9 mouse cellular contexts compared by ENCODE assay signal in the genomic region with DNA sequence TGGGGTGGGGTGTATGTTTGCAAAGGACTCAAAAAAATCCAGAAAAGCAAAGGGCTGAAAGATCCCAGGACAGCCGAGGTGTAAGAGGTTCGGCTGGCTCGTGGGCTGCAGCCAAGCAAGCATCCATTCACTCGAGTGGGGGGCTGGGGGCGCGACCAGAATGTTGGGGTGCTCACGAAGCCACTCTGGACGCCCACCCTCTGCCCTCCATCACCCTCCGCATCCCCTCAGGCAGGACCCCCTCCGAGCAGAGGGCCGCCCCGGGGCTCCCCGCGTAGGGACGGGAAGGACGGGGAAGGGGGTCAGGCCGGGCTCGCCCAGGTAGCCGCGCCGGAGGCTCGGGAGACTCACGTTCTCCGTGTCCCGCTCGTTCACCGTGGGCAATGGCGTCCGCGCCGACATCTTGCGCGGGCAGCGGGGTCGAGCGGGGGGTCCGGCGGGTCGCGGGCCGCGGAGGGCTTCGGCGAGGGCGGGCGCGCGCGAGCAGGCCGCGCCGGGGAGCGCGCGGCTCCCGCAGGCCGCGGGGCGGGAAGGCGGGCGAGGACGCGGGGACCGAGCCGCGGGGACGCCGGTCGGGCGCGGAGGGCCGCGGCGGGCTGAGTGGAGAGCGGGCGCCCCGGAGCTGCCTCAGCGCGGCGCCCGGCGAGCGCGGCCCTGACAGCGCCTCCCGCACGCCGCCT. TPM values are rescaled to one million over a fixed set of nuclear protein-coding genes. Genes with fewer than 3 reads are reported as not detected.
A peak's percentile ranks its signal among the peaks of the same experiment; 100 is the strongest.
DNase-seq lines count a peak whose midpoint lies in the region; ATAC-seq lines count a peak whose summit lies in the region.
"Had no signal": no experiment of that assay in that cellular context is flagged by ENCODE, and none has a peak within 500 bp of the region (broad histone marks: within the 10 kb centered on the region; RNA-seq: fewer than 3 reads in every experiment).

TSS of gene Mark1 (minus strand) at position 500 of the 680 bp plus-strand sequence.

- H3K36me3 ChIP-seq in embryonic facial prominence, embryonic 13.5 days, result no peaks in the 10 kb centered on the region
- H3K36me3 ChIP-seq in hindbrain, embryonic 11.5 days (ENCODE audit: control insufficient read depth, insufficient read depth, low read length), result no peaks in the 10 kb centered on the region
- no peaks in the 10 kb centered on the region for H3K36me3 ChIP-seq in limb, embryonic 12.5 days
- no peaks in the 10 kb centered on the region for H3K36me3 ChIP-seq in neural tube, embryonic 15.5 days

- peak within 1 kb of the TSS; percentile 88 for H3K4me3 ChIP-seq in embryonic facial prominence, embryonic 13.5 days
- H3K4me3 ChIP-seq in hindbrain, embryonic 11.5 days (ENCODE audit: low read depth, low read length), result peak within 1 kb of the TSS; percentile 86
- peak within 1 kb of the TSS; percentile 84 for H3K4me3 ChIP-seq in limb, embryonic 12.5 days (replicated peaks)
- H3K4me3 ChIP-seq in neural tube, embryonic 15.5 days (replicated peaks), result peak within 1 kb of the TSS; percentile 85

- H3K27ac ChIP-seq in embryonic facial prominence, embryonic 13.5 days, result peak within 1 kb of the TSS; percentile 64
- peak within 1 kb of the TSS; percentile 76 for H3K27ac ChIP-seq in hindbrain, embryonic 11.5 days (ENCODE audit: low read depth, low read length)
- H3K27ac ChIP-seq in limb, embryonic 12.5 days, result peak within 1 kb of the TSS; percentile 73
- H3K27ac ChIP-seq in neural tube, embryonic 15.5 days (replicated peaks), result peak within 1 kb of the TSS; percentile 94

- ATAC-seq in embryonic facial prominence, embryonic 13.5 days (ENCODE audit: insufficient number of reproducible peaks, insufficient read depth, low FRiP score, low TSS enrichment, low read depth), result no peak
- peak; percentile 60; the same call in 1 of the 2 replicates for ATAC-seq in hindbrain, embryonic 11.5 days (ENCODE audit: low FRiP score)
- ATAC-seq in limb, embryonic 12.5 days (ENCODE audit: insufficient number of reproducible peaks, insufficient read depth, low FRiP score, low TSS enrichment, low read depth), result peak; percentile 60
- ATAC-seq in neural tube, embryonic 15.5 days (ENCODE audit: low FRiP score), result peak; percentile 43

- no peaks in the 10 kb centered on the region for H3K27me3 ChIP-seq in embryonic facial prominence, embryonic 13.5 days
- H3K27me3 ChIP-seq in hindbrain, embryonic 11.5 days (ENCODE audit: control insufficient read depth, insufficient read depth, low read length), result no peaks in the 10 kb centered on the region
- peaks cover 5% of the 10 kb centered on the region; the same call in 1 of the 2 replicates for H3K27me3 ChIP-seq in limb, embryonic 12.5 days
- no peaks in the 10 kb centered on the region for H3K27me3 ChIP-seq in neural tube, embryonic 15.5 days (replicated peaks)

- H3K4me2 ChIP-seq in embryonic facial prominence, embryonic 13.5 days, result peak within 1 kb of the TSS; percentile 75
- peak within 1 kb of the TSS; percentile 72 for H3K4me2 ChIP-seq in hindbrain, embryonic 11.5 days (replicated peaks; ENCODE audit: low read depth, low read length)
- H3K4me2 ChIP-seq in limb, embryonic 12.5 days, result peak within 1 kb of the TSS; percentile 81
- peak within 1 kb of the TSS; percentile 68 for H3K4me2 ChIP-seq in neural tube, embryonic 15.5 days

- peak within 1 kb of the TSS; percentile 93 for H3K9ac ChIP-seq in embryonic facial prominence, embryonic 13.5 days
- peak within 1 kb of the TSS; percentile 95 for H3K9ac ChIP-seq in hindbrain, embryonic 11.5 days (ENCODE audit: low read depth, low read length)
- peak within 1 kb of the TSS; percentile 93 for H3K9ac ChIP-seq in limb, embryonic 12.5 days (replicated peaks)
- peak within 1 kb of the TSS; percentile 94 for H3K9ac ChIP-seq in neural tube, embryonic 15.5 days (replicated peaks)

- DNase-seq in layer of hippocampus, adult 8-10 months (ENCODE audit: low spot score in 2 of 2), result peak in 1 of 2 experiments; percentile 12
- no peak for DNase-seq in layer of hippocampus, adult 9-10 months (ENCODE audit: low spot score)
- no peak for DNase-seq in adrenal gland, postnatal 4 days (ENCODE audit: low spot score in 2 of 2)
- peak; percentile 63 for DNase-seq in hindbrain, embryonic 11.5 days (ENCODE audit: low spot score)
- no peak for DNase-seq in T-cell, adult 2 months (ENCODE audit: low spot score)

- peaks cover 28% of the 10 kb centered on the region for H3K4me1 ChIP-seq in embryonic facial prominence, embryonic 13.5 days
- H3K4me1 ChIP-seq in hindbrain, embryonic 11.5 days (replicated peaks; ENCODE audit: control insufficient read depth, insufficient read depth, low read length), result peaks cover 6% of the 10 kb centered on the region; the same call in 1 of the 2 replicates
- H3K4me1 ChIP-seq in limb, embryonic 12.5 days (replicated peaks), result peaks cover 14% of the 10 kb centered on the region
- peaks cover 28% of the 10 kb centered on the region for H3K4me1 ChIP-seq in neural tube, embryonic 15.5 days

- WGBS in embryonic facial prominence, embryonic 13.5 days, result under 1% methylated on average over 83 of the region's 88 CpGs
- WGBS in hindbrain, embryonic 11.5 days, result 1% methylated on average over 53 of the region's 88 CpGs
- under 1% methylated on average over 56 of the region's 88 CpGs for WGBS in limb, embryonic 12.5 days
- WGBS in neural tube, embryonic 15.5 days, result under 1% methylated on average over 71 of the region's 88 CpGs

- no peaks in the 10 kb centered on the region for H3K9me3 ChIP-seq in embryonic facial prominence, embryonic 13.5 days
- H3K9me3 ChIP-seq in hindbrain, embryonic 11.5 days (ENCODE audit: control insufficient read depth, low read length), result no peaks in the 10 kb centered on the region
- no peaks in the 10 kb centered on the region for H3K9me3 ChIP-seq in limb, embryonic 12.5 days
- no peaks in the 10 kb centered on the region for H3K9me3 ChIP-seq in neural tube, embryonic 15.5 days (replicated peaks)

RNA-seq across cellular contexts. Expression of gene Mark1, which starts in this region (rescaled TPM):
- total RNA-seq in layer of hippocampus, adult 8-10 months (2022), result 10 to 100 TPM; 43.3 to 56.9 (median 47.9) TPM
- total RNA-seq in adrenal gland, postnatal 4 days (2021), result 10 to 100 TPM; 16.4 to 18.2 TPM
- 4.5 and 6.3 TPM in 2 replicates for polyA plus RNA-seq in embryonic facial prominence, embryonic 13.5 days (2015; fragmentation: Nextera tagmentation; extraction: Ambion mirVana)
- 5.9 and 6.7 TPM in 2 replicates for polyA plus RNA-seq in hindbrain, embryonic 11.5 days (2014; fragmentation: Nextera tagmentation; extraction: Ambion mirVana)
- 3.8 TPM in 2 replicates for polyA plus RNA-seq in limb, embryonic 12.5 days (2016; fragmentation: Nextera tagmentation; extraction: Ambion mirVana)
- polyA plus RNA-seq in neural tube, embryonic 15.5 days (2015; fragmentation: Nextera tagmentation; extraction: Ambion mirVana), result 11.0 and 13.5 TPM in 2 replicates
- total RNA-seq: neutrophil, adult 5-6 weeks had no signal
